Mouse (Mus musculus): ENCODE results near the gene Ltbp1. TPM values are rescaled to one million over a fixed set of nuclear protein-coding genes. Genes with fewer than 3 reads are reported as not detected.
A peak's percentile ranks its signal among the peaks of the same experiment; 100 is the strongest.

Gene Ltbp1
- polyA plus RNA-seq, 1 experiment from 2014 or later: 4.2 TPM

GRCm38 (mm10) chr17:75066340-75066739 lies 61.0 kb downstream of the Ltbp1 start:
- 94% methylated on average over 7 of the region's 7 CpGs for WGBS

GRCm38 (mm10) chr17:75067314-75067713 lies 61.9 kb downstream of the Ltbp1 start:
- Histone ChIP-seq H3K9ac (ENCODE audit: low read length) (no peak overlapping the region), H3K4me1 (replicated peaks; ENCODE audit: control insufficient read depth, insufficient read depth, low read length) (0 out of 2 replicates have a peak, but pooled peaks cover 2% of the 10 kb centered on the region), H3K27ac (ENCODE audit: low read depth, low read length) (no peak overlapping the region), H3K4me3 (ENCODE audit: low read depth, low read length) (no peak overlapping the region), H3K27me3 (ENCODE audit: control insufficient read depth, insufficient read depth, low read length) (no peaks in the 10 kb centered on the region), H3K4me2 (ENCODE audit: low read depth, low read length, severe bottlenecking) (no peak overlapping the region), H3K9me3 (ENCODE audit: control insufficient read depth, low read length) (no peaks in the 10 kb centered on the region), H3K36me3 (ENCODE audit: control insufficient read depth, insufficient read depth, low read length) (no peaks in the 10 kb centered on the region)
- 5% methylated on average over 8 of the region's 8 CpGs for WGBS
- no peak for DNase-seq (ENCODE audit: low spot score)
- no peak for ATAC-seq (replicated peaks; ENCODE audit: low FRiP score)

More at GRCm38 (mm10) chr17:75066340-75066739, 61.0 kb downstream of the Ltbp1 start:
- ATAC-seq (replicated peaks; ENCODE audit: low FRiP score) (no peak), DNase-seq (ENCODE audit: low spot score) (no peak)
- Histone ChIP-seq H3K4me2 (ENCODE audit: low read depth, low read length, severe bottlenecking) (no peak overlapping the region), H3K9ac (ENCODE audit: low read length) (no peak overlapping the region), H3K27me3 (ENCODE audit: control insufficient read depth, insufficient read depth, low read length) (no peaks in the 10 kb centered on the region), H3K9me3 (ENCODE audit: control insufficient read depth, low read length) (no peaks in the 10 kb centered on the region), H3K27ac (ENCODE audit: low read depth, low read length) (no peak overlapping the region), H3K4me3 (ENCODE audit: low read depth, low read length) (no peak overlapping the region), H3K36me3 (ENCODE audit: control insufficient read depth, insufficient read depth, low read length) (no peaks in the 10 kb centered on the region), H3K4me1 (replicated peaks; ENCODE audit: control insufficient read depth, insufficient read depth, low read length) (0 out of 2 replicates have a peak, but pooled peaks cover 2% of the 10 kb centered on the region)

DNA sequence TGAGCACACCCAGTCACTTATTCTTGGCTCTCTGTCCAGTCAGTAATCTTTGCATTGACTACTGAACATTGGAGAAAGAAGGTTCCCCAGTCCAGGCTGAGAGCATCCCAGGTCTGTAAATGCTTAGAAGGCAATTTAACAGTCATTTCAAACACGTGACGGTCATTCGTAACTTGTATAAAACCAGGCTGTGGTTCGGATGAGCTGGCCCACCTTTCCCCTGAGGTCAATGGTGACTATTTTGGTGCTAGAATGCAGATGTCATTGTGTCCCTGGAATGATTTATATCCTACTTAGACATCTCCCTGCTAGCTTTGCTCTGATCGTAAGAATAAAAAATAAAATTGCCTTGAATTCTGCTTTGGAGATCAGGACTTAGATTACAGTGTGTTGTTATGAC lies 63.9 kb downstream of the Ltbp1 start:
- Histone ChIP-seq H3K4me1 (replicated peaks; ENCODE audit: control insufficient read depth, insufficient read depth, low read length) (0 out of 2 replicates have a peak, but pooled peaks cover 2% of the 10 kb centered on the region), H3K4me2 (ENCODE audit: low read depth, low read length, severe bottlenecking) (no peak overlapping the region), H3K36me3 (ENCODE audit: control insufficient read depth, insufficient read depth, low read length) (no peaks in the 10 kb centered on the region), H3K4me3 (ENCODE audit: low read depth, low read length) (no peak overlapping the region), H3K9me3 (ENCODE audit: control insufficient read depth, low read length) (no peaks in the 10 kb centered on the region), H3K27ac (ENCODE audit: low read depth, low read length) (no peak overlapping the region), H3K27me3 (ENCODE audit: control insufficient read depth, insufficient read depth, low read length) (no peaks in the 10 kb centered on the region), H3K9ac (ENCODE audit: low read length) (no peak overlapping the region)
- no peak for ATAC-seq (replicated peaks; ENCODE audit: low FRiP score)
- WGBS: 92% methylated on average over 5 of the region's 5 CpGs
- DNase-seq (ENCODE audit: low spot score): no peak

GRCm38 (mm10) chr17:75071174-75071573 lies 65.8 kb downstream of the Ltbp1 start:
- WGBS: 13% methylated on average over 2 of the region's 2 CpGs
- ATAC-seq (replicated peaks; ENCODE audit: low FRiP score): no peak

DNA sequence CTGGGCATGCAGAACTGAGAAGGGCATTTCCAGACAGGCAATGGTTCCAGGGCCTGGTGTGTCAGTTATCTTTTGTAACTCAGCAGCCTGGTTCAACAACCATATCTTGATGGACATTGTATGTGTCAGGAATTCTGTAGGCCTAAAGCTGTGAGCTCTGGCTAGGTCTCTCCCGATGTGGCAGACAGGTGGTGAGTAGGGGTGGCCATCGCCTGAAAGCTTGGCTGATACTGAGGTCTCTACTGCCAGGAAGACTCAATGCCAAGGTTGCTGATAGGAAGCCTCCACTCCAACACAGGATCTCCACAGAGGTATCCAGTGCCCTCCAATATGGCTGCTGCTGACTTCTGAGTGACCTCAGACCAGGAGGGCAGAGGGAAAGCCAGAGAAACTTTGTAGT lies 66.4 kb downstream of the Ltbp1 start:
- Histone ChIP-seq H3K4me3 (ENCODE audit: low read depth, low read length) (no peak overlapping the region), H3K27me3 (ENCODE audit: control insufficient read depth, insufficient read depth, low read length) (no peaks in the 10 kb centered on the region), H3K4me2 (ENCODE audit: low read depth, low read length, severe bottlenecking) (no peak overlapping the region), H3K9me3 (ENCODE audit: control insufficient read depth, low read length) (no peaks in the 10 kb centered on the region), H3K9ac (ENCODE audit: low read length) (no peak overlapping the region), H3K4me1 (replicated peaks; ENCODE audit: control insufficient read depth, insufficient read depth, low read length) (0 out of 2 replicates have a peak, but pooled peaks cover 2% of the 10 kb centered on the region), H3K36me3 (ENCODE audit: control insufficient read depth, insufficient read depth, low read length) (no peaks in the 10 kb centered on the region), H3K27ac (ENCODE audit: low read depth, low read length) (no peak overlapping the region)
- 92% methylated on average over 2 of the region's 2 CpGs for WGBS
- ATAC-seq (replicated peaks; ENCODE audit: low FRiP score): no peak
- no peak for DNase-seq (ENCODE audit: low spot score)

More at GRCm38 (mm10) chr17:75071174-75071573, 65.8 kb downstream of the Ltbp1 start:
- H3K4me1 ChIP-seq (replicated peaks; ENCODE audit: control insufficient read depth, insufficient read depth, low read length): 0 out of 2 replicates have a peak, but pooled peaks cover 2% of the 10 kb centered on the region
- H3K9me3 ChIP-seq (ENCODE audit: control insufficient read depth, low read length): no peaks in the 10 kb centered on the region
- no peak overlapping the region for H3K4me3 ChIP-seq (ENCODE audit: low read depth, low read length)
- no peak for DNase-seq (ENCODE audit: low spot score)
- H3K9ac ChIP-seq (ENCODE audit: low read length): no peak overlapping the region
- no peaks in the 10 kb centered on the region for H3K36me3 ChIP-seq (ENCODE audit: control insufficient read depth, insufficient read depth, low read length)
- H3K27me3 ChIP-seq (ENCODE audit: control insufficient read depth, insufficient read depth, low read length): no peaks in the 10 kb centered on the region
- no peak overlapping the region for H3K27ac ChIP-seq (ENCODE audit: low read depth, low read length)
- no peak overlapping the region for H3K4me2 ChIP-seq (ENCODE audit: low read depth, low read length, severe bottlenecking)

- Histone ChIP-seq H3K9me3 (ENCODE audit: control insufficient read depth, low read length) (no peaks in the 10 kb centered on the region), H3K36me3 (ENCODE audit: control insufficient read depth, insufficient read depth, low read length) (no peaks in the 10 kb centered on the region), H3K4me2 (ENCODE audit: low read depth, low read length, severe bottlenecking) (no peak overlapping the region), H3K4me3 (ENCODE audit: low read depth, low read length) (no peak overlapping the region), H3K4me1 (replicated peaks; ENCODE audit: control insufficient read depth, insufficient read depth, low read length) (no peaks in the 10 kb centered on the region), H3K9ac (ENCODE audit: low read length) (no peak overlapping the region), H3K27ac (ENCODE audit: low read depth, low read length) (no peak overlapping the region), H3K27me3 (ENCODE audit: control insufficient read depth, insufficient read depth, low read length) (no peaks in the 10 kb centered on the region)
- 64% methylated on average over 8 of the region's 8 CpGs for WGBS
- no peak for DNase-seq (ENCODE audit: low spot score)
- no peak for ATAC-seq (replicated peaks; ENCODE audit: low FRiP score)
Observed at GRCm38 (mm10) chr17:75073887-75074286, 68.5 kb downstream of the Ltbp1 start.

GRCm38 (mm10) chr17:75074978-75075699 lies 69.8 kb downstream of the Ltbp1 start:
- H3K9me3 ChIP-seq (ENCODE audit: control insufficient read depth, low read length): no peaks in the 10 kb centered on the region
- no peaks in the 10 kb centered on the region for H3K36me3 ChIP-seq (ENCODE audit: control insufficient read depth, insufficient read depth, low read length)
- no peaks in the 10 kb centered on the region for H3K27me3 ChIP-seq (ENCODE audit: control insufficient read depth, insufficient read depth, low read length)
- DNase-seq (ENCODE audit: low spot score): no peak
- H3K4me3 ChIP-seq (ENCODE audit: low read depth, low read length): no peak overlapping the region
- H3K9ac ChIP-seq (ENCODE audit: low read length): no peak overlapping the region
- no peak for ATAC-seq (replicated peaks; ENCODE audit: low FRiP score)
- 77% methylated on average over 19 of the region's 19 CpGs for WGBS
- no peaks in the 10 kb centered on the region for H3K4me1 ChIP-seq (replicated peaks; ENCODE audit: control insufficient read depth, insufficient read depth, low read length)
- H3K27ac ChIP-seq (ENCODE audit: low read depth, low read length): no peak overlapping the region
- H3K4me2 ChIP-seq (ENCODE audit: low read depth, low read length, severe bottlenecking): no peak overlapping the region

DNA sequence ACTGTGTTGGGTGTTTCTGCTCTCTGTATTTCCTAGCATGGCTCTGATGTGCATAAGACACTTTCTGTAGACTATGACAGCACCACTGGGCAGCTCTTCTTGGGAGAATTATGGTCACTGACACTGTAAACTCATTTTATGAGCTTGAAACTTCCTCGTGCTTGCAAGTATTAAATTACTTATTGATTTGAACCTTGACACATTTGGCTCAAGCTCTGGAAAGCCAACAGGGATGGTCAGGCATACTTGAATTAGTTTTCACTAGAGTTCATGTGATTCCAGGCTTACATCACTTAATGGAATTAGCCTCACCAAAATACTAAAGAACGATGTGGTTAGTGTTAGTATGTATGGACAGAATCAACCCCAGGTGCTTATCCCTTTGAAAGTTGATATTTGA lies 76.0 kb downstream of the Ltbp1 start:
- H3K27ac ChIP-seq (ENCODE audit: low read depth, low read length): no peak overlapping the region
- no peaks in the 10 kb centered on the region for H3K4me1 ChIP-seq (replicated peaks; ENCODE audit: control insufficient read depth, insufficient read depth, low read length)
- DNase-seq (ENCODE audit: low spot score) (no peak), ATAC-seq (replicated peaks; ENCODE audit: low FRiP score) (no peak)
- no peaks in the 10 kb centered on the region for H3K9me3 ChIP-seq (ENCODE audit: control insufficient read depth, low read length)
- H3K9ac ChIP-seq (ENCODE audit: low read length): no peak overlapping the region
- 80% methylated on average over 2 of the region's 2 CpGs for WGBS
- H3K36me3 ChIP-seq (ENCODE audit: control insufficient read depth, insufficient read depth, low read length): no peaks in the 10 kb centered on the region
- no peaks in the 10 kb centered on the region for H3K27me3 ChIP-seq (ENCODE audit: control insufficient read depth, insufficient read depth, low read length)
- no peak overlapping the region for H3K4me2 ChIP-seq (ENCODE audit: low read depth, low read length, severe bottlenecking)
- H3K4me3 ChIP-seq (ENCODE audit: low read depth, low read length): no peak overlapping the region

DNA sequence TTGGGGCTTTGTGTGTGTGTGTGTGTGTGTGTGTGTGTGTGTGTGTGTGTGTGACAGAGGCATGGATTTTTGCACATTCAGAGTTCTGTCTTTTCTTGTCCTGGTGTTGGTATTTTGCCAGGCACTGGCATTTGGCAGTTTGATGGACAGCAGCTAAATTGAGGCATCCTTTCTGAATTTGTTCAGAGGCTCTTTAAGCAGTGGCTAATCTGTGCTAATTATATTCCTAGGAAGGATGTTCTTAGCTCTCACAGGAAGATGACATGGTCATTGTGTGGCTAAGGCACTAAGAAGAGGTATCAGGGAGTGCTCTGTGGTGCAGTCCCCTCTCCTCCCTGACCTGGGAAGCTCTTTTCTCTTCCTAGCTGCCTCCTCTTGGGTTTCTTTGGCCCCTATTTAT lies 77.1 kb downstream of the Ltbp1 start:
- H3K4me3 ChIP-seq (ENCODE audit: low read depth, low read length): no peak overlapping the region
- ATAC-seq (replicated peaks; ENCODE audit: low FRiP score) (0 out of 2 replicates have a peak, but pooled peaks have one; percentile 42), DNase-seq (ENCODE audit: low spot score) (no peak)
- no peak overlapping the region for H3K4me2 ChIP-seq (ENCODE audit: low read depth, low read length, severe bottlenecking)
- no peak overlapping the region for H3K9ac ChIP-seq (ENCODE audit: low read length)
- H3K9me3 ChIP-seq (ENCODE audit: control insufficient read depth, low read length): no peaks in the 10 kb centered on the region
- H3K27ac ChIP-seq (ENCODE audit: low read depth, low read length): no peak overlapping the region
- no peaks in the 10 kb centered on the region for H3K36me3 ChIP-seq (ENCODE audit: control insufficient read depth, insufficient read depth, low read length)
- no peaks in the 10 kb centered on the region for H3K27me3 ChIP-seq (ENCODE audit: control insufficient read depth, insufficient read depth, low read length)
- no peaks in the 10 kb centered on the region for H3K4me1 ChIP-seq (replicated peaks; ENCODE audit: control insufficient read depth, insufficient read depth, low read length)

Measured in forebrain, embryonic 11.5 days (tissue).